Mouse (Mus musculus): ENCODE results near the gene Polr1a.

DNA sequence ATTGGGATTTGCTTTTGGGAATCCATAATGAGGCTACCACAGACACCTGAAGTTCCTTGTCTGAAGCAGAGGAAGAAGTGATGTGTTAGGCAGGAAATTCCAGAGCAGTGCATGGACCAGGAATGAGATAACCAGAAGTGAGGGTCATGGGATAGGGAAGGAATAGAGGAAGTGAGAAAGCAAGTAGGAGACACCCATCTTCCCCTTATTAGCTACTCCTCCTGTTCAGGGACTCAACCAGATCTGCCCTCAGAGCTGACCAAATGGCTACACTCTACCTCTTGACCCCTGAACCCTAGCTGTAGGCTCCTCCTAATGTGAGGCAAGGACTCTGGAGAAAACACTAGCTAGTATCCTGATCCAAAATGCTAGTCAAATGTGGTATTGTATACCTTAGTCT lies 116.6 kb downstream of the Polr1a start:
- TF ChIP-seq CTCF (IDR thresholded peaks at IDR 0.05; ENCODE audit: insufficient read depth, low read depth, low read length) (no peak), POLR2A (IDR thresholded peaks at IDR 0.05; ENCODE audit: insufficient read depth, low read depth, low read length) (no peak)
